Mouse (Mus musculus): ENCODE results near the gene Tead3. TPM values are rescaled to one million over a fixed set of nuclear protein-coding genes. Genes with fewer than 3 reads are reported as not detected.
"Not testable (repeated sequence)": the region's sequence is repeated elsewhere in the genome, so short reads cannot be mapped to it uniquely, and the experiment has no call there.

The Tead3 gene
- total RNA-seq, 1 experiment from 2014 or later: not detected

DNA sequence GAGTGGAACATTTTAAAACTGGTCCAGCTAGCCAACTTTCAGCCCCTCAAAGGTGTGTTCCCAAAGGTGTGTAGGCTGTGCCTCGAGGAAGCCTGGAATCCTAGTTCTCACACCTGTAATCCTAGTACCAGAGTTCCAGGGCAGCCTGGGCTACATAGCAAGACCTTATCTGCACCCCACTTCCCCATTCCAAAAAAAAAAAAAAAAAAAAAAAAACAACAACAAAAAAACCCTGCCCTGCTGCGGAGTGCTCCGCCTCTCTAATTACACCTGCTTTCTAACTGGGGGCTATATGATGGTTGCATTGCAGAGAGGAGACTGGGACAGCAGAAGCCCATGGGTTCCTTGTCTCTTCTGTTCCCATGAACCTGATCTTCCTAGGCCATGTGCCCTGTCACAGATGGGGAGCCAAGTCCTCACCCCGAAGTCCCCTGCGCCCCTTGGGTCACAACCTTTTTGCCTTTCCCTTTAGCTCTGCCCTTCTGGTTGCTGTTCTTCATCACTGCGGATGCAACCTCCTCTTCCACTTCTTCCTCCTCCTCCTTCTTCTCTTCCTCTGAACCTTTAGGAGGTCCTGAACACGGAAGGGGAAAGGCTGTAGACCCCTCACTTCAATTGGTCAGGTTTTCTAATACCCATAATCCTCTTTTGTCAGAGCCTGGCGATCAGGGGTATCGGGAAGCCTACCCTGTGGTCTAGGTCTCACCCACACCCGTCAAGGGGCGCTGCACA is 11.5 kb upstream of the Tead3 start:
- ATAC-seq (ENCODE audit: extremely low read depth, insufficient number of reproducible peaks, low FRiP score, poor library complexity, severe bottlenecking): no peak

DNA sequence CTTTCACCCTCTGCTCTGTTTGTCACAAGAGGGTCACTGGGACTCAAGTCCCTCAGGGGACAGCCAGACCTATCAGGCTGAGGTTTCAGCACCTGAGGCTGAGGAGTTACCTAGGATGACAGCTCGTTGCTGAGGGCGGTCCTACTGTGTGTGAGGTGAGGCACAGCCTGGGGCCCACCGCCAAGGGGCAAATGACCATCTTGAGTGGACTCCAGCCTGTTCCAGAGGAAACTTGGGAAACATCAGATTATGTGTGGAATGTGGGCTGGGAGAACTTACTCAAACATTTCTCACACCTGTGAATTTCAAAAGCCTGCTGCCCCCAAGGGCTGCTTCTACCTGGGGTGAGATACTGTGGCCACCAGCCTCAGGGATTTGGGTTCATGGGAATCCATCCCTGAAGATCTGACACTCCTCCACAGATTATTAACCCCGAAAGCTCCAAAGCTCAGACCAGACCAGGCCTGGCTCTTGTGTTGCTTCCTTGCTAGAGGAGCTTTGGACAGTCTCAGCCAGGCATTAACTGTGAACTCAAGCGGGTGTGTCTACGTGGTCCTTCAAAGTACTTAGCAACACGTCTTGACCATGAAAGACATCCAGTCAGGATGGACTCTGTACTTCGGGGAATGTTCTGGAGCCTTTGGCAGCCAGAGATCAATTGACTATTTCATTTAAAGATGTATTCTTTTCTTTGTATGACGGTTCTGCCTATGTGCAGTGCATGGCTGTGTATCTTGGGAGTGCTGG is 10.1 kb upstream of the Tead3 start:
- ATAC-seq (ENCODE audit: extremely low read depth, insufficient number of reproducible peaks, low FRiP score, poor library complexity, severe bottlenecking): no peak

DNA sequence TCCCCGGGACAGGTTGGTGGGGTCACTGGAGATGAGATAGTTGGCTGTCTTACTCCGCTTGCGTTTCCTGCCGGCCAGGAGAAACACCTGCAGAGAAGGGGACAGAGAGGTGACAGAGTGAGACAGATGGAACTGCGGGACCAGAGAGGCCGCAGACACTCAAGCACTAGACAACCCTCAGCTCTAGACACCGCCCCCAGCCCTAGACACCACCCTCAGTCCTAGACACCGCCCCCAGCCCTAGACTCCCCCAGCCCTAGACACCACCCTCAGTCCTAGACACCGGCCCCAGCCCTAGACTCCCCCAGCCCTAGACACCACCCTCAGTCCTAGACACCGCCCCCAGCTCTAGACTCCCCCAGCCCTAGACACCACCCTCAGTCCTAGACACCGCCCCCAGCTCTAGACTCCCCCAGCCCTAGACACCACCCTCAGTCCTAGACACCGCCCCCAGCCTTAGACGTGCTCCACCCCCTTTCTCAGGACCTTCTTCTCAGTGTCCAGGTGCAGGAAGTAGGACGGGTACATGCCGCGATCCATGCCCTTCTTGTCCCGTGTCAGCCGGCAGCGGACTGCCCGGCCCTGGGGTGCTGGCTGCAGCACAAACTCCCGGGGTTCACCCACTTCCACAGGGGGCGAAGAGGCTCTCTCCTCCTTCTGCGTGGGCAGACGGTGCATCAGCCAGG is 8.1 kb upstream of the Tead3 start:
- not testable (repeated sequence) for ATAC-seq (ENCODE audit: extremely low read depth, insufficient number of reproducible peaks, low FRiP score, poor library complexity, severe bottlenecking)

DNA sequence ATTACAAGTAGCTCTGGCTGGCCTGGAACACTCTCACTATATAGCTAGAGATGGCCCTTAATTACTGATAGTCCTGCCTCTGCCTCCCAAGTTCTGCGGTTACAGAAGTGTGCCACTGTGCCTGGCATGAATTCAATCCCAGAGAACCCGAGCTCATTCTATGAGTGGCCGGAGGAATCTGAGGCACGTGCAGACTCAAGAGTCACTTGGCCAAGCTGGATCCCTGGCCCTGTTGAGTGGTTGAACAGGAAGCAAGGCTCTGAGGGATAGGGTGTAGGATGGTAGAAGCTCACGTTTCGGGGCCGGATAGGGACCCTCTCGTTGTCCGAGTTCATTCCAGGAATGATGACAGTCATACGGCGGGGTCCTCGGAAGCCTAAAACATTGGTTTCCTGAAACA is 5.3 kb upstream of the Tead3 start:
- no peak for ATAC-seq (ENCODE audit: extremely low read depth, insufficient number of reproducible peaks, low FRiP score, poor library complexity, severe bottlenecking)

DNA sequence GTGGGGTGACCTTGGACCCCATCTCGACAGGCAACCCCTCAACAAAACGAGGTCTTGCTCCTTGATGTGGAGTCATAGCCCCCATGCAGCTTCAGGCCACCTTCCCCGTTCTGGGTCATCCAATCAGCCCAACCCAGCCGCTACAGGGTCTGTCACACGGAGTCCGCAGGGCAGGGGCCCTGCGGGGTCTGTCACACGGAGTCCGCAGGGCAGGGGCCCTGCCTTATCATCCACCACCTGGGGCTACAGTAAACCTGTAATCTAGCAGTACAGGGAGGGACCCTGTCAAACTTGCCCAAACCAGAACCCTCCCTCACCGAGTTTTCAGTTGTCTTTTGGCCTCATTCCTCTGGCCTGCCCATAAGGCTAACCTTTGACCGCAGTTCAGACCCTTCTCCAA is 1.4 kb upstream of the Tead3 start:
- no peak for ATAC-seq (ENCODE audit: extremely low read depth, insufficient number of reproducible peaks, low FRiP score, poor library complexity, severe bottlenecking)

DNA sequence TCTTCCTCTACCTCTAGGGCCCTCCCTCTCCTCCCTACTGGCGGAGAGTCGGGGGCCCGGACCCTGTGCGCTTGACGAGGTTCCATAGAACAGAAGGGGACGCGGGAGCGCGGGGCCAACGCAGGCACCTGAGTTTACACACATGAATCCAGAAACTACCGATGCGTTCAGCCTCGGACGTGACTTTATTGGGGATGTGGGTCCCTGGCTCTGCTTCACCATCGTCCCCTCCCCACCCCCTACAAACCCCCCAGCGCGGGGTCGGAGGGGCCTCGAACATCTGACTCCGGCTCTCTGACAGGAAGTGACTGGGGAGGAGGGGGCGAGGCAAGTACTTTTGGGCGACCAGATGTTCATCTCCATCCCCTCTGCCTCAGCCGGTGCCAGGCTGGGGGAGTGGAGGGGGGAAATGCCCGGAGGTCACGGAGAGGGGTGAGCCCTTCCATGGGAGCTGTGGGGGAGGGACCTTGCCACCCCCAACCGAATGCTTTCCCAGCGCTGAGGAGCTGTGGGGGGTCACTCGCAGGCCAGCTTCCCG is 805 bp upstream of the Tead3 start:
- ATAC-seq (ENCODE audit: extremely low read depth, insufficient number of reproducible peaks, low FRiP score, poor library complexity, severe bottlenecking): no peak

DNA sequence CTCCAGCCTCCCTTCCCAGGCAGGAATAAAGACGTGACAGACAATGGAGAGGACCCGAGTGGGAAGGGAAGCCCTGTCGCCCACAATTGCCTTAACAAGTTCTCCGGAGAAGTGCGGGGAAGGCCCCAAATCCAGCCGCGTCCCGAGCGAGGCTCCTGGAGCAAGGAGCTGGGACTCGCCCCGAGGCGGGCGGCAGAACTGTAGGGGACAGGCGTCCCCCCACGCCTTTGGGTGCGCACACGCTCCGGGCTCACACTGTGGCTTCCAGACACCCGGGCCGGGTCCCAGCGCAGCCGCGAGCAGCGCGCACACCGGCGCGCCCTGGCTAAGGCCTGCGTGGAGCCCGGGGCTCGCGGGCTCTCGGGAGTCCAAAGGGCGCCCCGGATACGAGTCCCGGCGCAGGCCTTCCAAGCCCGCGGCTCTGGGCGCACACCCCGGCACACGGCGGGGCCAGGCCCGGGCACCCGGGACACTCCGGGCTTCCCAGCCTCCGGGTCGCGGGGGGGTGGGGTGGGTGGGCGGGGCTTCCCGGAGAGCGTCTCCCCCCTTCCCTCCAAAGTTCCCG is 634 bp downstream of the Tead3 start:
- ATAC-seq (ENCODE audit: extremely low read depth, insufficient number of reproducible peaks, low FRiP score, poor library complexity, severe bottlenecking): no peak

DNA sequence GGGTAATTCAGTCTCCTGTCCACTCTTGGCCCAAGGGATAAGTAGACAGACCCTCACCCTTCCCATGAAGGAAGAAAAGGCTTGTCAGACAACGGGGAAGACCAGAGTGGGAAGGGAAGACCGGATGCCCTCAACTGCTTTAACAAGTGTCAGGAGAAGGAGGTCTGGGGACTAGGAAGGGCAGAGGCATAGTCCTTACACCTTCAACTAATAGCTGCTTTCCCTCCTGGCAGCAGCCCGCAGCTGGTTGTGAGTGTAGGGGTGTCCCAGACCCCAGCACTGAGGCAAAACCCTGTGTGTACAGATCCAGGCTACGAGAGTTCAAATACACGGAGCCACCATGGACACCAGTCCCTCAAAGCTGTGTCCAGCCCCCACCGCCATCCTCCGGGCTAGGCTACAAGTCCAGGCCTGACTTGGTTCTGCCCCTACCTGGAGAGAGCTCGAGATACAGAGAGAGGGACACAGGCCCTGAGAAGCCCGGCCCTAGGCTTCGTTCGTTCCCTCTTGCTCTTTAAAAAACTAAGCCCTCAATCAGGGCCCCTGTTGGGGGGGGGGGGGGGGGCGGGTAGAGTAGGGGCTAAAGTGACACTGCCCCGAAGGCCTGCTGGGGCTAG is 1.2 kb downstream of the Tead3 start:
- no peak for ATAC-seq (ENCODE audit: extremely low read depth, insufficient number of reproducible peaks, low FRiP score, poor library complexity, severe bottlenecking)

DNA sequence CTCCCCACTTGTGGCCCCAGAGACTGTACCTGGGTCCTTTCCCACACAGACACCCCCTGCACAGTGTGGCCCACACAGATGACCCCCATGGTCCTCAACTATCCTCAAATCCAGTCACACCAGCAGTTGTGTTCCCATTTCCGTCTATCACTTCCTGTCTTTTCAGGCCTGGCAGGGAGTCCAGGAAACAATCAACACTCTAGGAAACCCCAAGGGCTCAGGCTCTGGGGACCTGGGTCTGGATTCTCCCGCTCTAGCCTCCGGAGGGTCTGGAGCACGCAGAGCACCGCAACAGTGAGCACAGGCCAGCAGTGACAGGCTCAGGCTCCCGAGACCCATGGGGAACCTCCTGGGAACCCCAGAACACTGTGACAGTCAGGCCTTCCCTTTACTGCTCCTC is 2.4 kb downstream of the Tead3 start:
- no peak for ATAC-seq (ENCODE audit: extremely low read depth, insufficient number of reproducible peaks, low FRiP score, poor library complexity, severe bottlenecking)

DNA sequence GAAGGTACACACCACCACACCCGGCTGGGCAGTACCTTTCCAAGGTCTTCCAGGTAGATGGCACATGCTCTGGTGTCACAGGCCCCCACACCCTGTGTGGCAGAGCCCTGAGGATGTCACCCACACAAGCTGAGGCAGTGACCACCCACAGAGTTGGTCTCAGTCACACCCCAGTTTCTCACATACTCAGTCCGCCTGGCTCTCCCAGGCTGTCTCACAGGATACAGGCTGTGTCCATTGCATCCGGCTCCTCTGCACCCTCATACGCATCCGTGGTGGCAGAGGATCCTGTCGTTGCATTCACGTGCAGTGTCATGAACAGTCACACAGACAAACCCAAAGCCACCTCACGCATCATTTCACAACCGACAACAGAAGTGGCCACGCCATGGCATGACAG is 3.3 kb downstream of the Tead3 start:
- no peak for ATAC-seq (ENCODE audit: extremely low read depth, insufficient number of reproducible peaks, low FRiP score, poor library complexity, severe bottlenecking)

DNA sequence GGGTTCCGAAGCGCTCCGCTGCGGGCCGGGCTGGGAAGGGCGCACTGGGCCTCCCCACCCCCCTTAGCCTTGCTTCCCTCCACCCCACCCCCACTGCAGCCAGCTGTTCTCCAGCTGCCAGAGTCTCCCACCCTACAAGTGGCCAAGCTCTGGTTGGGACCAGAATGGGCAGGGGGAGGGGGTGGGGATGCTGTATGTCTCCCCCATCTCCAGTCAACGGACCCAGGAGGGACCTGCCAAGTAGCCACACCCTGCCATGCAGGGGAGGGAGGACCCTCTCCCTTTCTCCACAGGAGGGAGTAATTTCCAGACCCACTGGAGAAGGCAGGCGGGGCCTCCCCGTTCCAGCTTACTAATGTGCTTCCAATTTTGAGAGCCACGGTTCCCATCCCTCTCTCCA is 4.7 kb downstream of the Tead3 start:
- no peak for ATAC-seq (ENCODE audit: extremely low read depth, insufficient number of reproducible peaks, low FRiP score, poor library complexity, severe bottlenecking)

DNA sequence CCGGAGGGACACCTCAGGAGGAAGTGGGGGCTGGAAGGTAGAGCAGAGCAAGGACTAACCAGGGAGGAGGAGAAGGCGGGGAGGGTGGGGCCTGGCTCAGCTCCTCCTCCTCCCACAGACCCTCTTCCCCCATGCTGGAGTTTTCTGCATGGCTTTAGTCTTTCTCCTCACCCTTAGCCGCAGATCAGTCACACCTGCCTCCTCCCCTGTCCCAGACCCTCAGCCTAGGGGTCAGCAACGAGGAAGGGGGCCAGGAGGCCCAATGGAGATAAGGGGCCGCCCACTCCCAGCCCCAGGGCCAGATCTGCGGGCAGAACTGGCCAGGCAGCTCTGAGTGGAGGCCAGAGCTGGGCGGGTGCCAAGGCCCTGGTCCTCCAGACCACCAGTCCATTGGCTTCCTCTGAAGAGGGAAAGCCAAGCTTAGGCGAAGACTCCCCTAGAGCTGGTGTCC is 5.3 kb downstream of the Tead3 start:
- ATAC-seq (ENCODE audit: extremely low read depth, insufficient number of reproducible peaks, low FRiP score, poor library complexity, severe bottlenecking): no peak

DNA sequence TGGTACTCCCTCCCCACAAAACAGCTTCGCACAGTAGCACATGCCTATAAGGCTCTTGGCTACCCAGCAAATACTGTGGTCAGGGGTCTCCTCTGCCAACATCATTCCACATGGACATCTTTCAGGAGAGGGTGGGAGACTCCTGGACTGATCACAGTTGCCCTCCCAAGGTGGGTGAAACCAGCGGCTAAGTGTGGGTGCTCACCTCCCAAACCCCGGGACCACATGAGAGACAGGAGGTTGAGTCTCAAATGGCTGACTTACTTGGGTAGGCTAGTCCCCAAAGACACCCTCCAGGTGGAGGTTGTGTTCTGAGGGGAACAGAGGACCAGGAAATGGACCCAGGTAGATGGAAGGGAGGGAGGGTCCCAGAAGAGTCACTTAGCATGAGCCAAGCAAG is 5.9 kb downstream of the Tead3 start:
- no peak for ATAC-seq (ENCODE audit: extremely low read depth, insufficient number of reproducible peaks, low FRiP score, poor library complexity, severe bottlenecking)

DNA sequence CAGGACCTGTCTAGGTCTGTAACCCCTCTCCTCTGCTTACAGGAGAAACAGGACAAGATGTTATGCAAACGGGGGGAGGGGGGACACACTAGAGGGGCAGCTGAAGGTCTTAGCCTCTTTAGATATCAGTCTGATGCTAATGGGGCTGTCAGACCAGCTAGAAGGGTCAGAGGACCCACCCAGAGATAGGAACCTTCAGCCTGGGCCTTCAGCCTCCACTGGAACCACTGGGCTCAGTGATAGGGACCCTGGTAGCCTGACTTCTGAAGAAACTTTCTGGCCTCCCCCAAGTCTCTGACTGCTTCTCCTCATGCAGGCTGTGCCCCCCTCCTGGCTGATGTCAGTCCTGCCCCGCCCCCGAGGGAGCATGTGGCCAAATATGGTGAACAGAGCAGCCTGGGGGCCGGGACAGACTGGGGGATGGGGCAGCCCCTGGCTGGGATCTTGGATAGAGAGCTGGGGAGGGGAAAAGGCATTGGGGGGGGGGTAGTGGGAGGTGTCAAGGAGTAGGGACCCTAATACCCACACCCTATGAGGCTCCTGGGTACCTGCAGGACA is 6.5 kb downstream of the Tead3 start:
- no peak for ATAC-seq (ENCODE audit: extremely low read depth, insufficient number of reproducible peaks, low FRiP score, poor library complexity, severe bottlenecking)

DNA sequence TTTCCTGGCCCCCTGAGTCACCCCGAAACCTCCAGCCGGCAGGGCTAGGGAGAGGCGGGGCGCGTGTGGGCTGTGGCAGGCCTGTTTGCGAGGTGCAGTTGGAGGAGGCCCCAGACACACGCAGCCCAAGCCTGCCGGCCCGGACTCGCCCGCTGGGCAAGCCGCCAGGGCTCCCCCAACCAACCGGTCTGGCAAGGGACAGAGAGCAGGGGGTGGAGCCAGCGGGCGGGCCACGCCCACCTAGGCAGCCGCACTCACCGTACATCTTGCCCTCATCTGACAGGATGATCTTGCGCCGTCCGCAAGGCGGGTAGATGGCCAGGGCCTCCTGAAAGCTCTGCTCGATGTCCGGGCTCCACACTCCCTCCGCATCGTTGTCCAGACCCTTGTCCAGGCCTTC is 9.5 kb downstream of the Tead3 start:
- no peak for ATAC-seq (ENCODE audit: extremely low read depth, insufficient number of reproducible peaks, low FRiP score, poor library complexity, severe bottlenecking)

DNA sequence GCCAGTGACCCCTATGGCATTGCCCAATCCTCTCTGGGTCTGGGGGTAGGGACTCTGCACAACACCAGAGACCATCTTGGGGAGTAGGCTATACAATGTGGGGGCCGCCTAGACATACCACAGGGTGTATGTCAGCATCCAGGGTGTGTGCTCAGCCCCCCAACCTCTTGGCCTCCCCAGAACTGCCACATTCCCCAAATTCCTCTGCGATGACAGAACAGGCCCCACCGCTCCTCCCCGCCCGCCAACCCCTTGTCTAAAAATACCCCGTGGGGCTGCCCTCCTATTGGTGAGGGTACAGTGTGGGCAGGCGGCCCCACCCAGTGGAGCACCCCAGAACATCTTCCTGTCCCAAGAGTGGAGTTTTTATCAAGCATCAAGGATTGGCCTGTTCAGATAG is 10.0 kb downstream of the Tead3 start:
- ATAC-seq (ENCODE audit: extremely low read depth, insufficient number of reproducible peaks, low FRiP score, poor library complexity, severe bottlenecking): no peak

DNA sequence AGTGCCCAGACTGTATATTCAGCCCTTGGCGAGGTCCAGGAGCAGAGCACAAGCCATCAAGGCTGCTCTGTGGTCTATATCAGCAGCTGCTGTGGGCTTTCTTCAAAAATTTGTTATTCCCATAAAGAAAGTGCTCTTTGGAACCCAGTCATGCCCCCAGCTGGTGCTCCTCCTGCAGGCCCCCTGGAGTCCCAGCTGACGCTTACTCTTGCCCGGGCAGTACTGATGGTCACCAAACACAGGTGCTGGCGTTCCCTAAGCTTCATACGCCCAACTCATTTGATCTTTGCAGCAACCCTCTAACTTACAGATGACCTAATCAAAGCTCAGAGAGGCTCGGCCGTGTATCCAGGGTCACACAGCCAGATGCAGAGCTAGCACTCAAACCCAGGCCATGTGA is 13.1 kb downstream of the Tead3 start:
- ATAC-seq (ENCODE audit: extremely low read depth, insufficient number of reproducible peaks, low FRiP score, poor library complexity, severe bottlenecking): no peak

DNA sequence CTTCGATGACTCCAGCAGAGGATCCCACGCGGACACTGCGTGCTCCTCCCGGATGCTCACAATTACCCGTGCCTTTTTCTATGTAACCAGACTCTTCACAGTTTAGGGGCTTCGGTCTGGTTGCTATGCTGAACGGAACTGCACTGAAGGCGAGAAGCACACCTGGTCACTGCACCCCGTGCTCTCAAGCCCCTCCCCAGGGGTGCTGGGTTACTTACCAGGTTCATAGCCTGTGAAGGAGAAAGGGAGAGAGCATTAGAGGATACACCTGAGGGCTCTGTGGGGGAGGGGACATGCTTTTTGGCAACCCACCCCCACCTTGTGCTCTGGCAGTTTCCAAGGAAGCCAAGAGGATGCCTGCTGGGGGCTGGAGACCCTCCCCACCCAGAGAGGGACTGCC is 15.3 kb downstream of the Tead3 start:
- no peak for ATAC-seq (ENCODE audit: extremely low read depth, insufficient number of reproducible peaks, low FRiP score, poor library complexity, severe bottlenecking)

Data from neutrophil, adult 5-6 weeks (primary cell).